Mouse (Mus musculus): Measurements from ENCODE around the gene Baiap2l1. TPM values are rescaled to one million over a fixed set of nuclear protein-coding genes. Genes with fewer than 3 reads are reported as not detected.

Gene Baiap2l1
- 7.9 and 11.7 TPM in 2 replicates for total RNA-seq (2014; rRNA removed)
- 7.7 and 10.3 TPM in 2 replicates for polyA plus RNA-seq (2012; rRNA removed)

DNA sequence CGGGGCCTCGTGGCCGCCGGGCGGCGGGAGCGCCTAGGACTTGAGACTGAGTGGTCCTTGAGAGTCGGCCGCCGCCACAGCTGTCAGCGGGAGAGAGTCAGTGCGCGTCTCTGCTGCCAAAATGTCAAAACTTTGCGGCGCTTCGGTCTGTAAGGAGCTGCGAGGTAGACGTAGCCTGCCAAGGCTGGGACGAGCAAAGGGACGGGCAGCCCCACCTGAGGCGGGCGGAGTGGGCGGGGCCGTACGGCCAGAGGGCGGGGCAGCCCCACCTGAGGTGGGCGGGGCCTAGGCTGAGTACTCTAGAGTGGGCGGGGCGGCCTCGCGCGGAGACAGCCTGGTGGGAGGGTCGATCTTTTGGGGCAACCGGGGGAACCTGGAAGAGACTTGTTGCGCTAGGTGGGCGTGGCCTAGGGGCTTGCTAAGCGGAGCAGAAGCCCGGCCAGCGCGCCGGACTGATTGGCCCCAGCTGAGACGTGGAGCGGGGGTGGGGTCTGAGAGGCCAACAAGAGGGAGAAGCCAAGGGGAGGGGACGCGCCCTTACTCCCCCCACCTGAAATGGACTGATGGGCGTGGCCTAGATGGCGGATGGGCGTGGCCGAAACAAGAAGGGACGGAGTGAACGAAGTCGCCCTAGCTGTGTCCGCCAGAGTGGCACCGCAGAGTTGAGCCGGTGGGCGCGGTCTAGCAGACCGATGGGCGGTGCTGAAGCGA lies at the start of gene Baiap2l1:
Gene Baiap2l1 (minus strand): TSS at position 232 of the 711 bp plus-strand sequence.
- under 1% methylated on average over 59 of the region's 60 CpGs for WGBS
- no peaks in the 10 kb centered on the region for H3K36me3 ChIP-seq (ENCODE audit: control insufficient read depth, insufficient read depth, low read length)
- peak; percentile 99 for DNase-seq (ENCODE audit: extremely low read depth, low read depth, low spot score)
- H3K27ac ChIP-seq (replicated peaks; ENCODE audit: insufficient read depth, low read depth, low read length): peak within 1 kb of the TSS; percentile 91
- H3K4me1 ChIP-seq (ENCODE audit: control insufficient read depth, insufficient read depth, low read length): peaks cover 9% of the 10 kb centered on the region; the same call in 1 of the 2 replicates
- H3K27me3 ChIP-seq (ENCODE audit: control insufficient read depth, insufficient read depth, low read length): no peaks in the 10 kb centered on the region
- H3K4me3 ChIP-seq (ENCODE audit: insufficient read depth, low read depth, low read length): peak within 1 kb of the TSS; percentile 91
- TF ChIP-seq POLR2A (IDR thresholded peaks at IDR 0.05; ENCODE audit: extremely low read depth, insufficient read depth, low read length) (peak; percentile 96), CTCF (IDR thresholded peaks at IDR 0.05; ENCODE audit: low read depth, low read length) (peak; percentile 4; the same call in 1 of the 2 replicates)
- peaks cover 3% of the 10 kb centered on the region; the same call in 1 of the 2 replicates for H3K79me2 ChIP-seq (ENCODE audit: control insufficient read depth, insufficient read depth, low read length)
- peak within 1 kb of the TSS; percentile 95 for H3K9ac ChIP-seq (ENCODE audit: low read depth, low read length)

DNA sequence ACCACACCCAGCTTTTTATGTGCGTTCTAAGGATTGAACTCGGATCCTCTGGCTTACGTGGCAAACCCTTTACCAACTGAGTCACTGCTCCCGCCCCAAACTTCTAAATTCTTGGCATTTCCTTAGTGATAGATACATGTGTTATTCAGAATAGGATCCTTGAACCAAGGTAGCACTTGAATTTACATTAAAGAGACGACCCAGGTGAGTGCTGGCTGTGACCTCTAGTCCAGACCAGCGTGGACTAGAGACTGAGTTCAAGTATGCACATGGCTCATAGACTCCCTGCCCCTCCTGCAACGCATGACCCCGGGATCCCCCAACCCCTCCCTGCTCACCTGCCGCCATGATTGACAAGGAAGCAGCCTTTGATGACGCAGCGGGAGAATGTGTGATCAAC lies 48.3 kb upstream of the Baiap2l1 start:
- H3K36me3 ChIP-seq (ENCODE audit: control insufficient read depth, insufficient read depth, low read length): no peaks in the 10 kb centered on the region
- no peak overlapping the region for H3K27ac ChIP-seq (replicated peaks; ENCODE audit: insufficient read depth, low read depth, low read length)
- TF ChIP-seq CTCF (IDR thresholded peaks at IDR 0.05; ENCODE audit: low read depth, low read length): no peak
- TF ChIP-seq POLR2A (IDR thresholded peaks at IDR 0.05; ENCODE audit: extremely low read depth, insufficient read depth, low read length): no peak
- H3K4me1 ChIP-seq (ENCODE audit: control insufficient read depth, insufficient read depth, low read length): no peaks in the 10 kb centered on the region
- no peaks in the 10 kb centered on the region for H3K27me3 ChIP-seq (ENCODE audit: control insufficient read depth, insufficient read depth, low read length)
- H3K79me2 ChIP-seq (ENCODE audit: control insufficient read depth, insufficient read depth, low read length): no peaks in the 10 kb centered on the region
- H3K4me3 ChIP-seq (ENCODE audit: insufficient read depth, low read depth, low read length): no peak overlapping the region
- WGBS: 91% methylated on average over 11 of the region's 11 CpGs
- DNase-seq (ENCODE audit: extremely low read depth, low read depth, low spot score): no peak
- H3K9ac ChIP-seq (ENCODE audit: low read depth, low read length): no peak overlapping the region

DNA sequence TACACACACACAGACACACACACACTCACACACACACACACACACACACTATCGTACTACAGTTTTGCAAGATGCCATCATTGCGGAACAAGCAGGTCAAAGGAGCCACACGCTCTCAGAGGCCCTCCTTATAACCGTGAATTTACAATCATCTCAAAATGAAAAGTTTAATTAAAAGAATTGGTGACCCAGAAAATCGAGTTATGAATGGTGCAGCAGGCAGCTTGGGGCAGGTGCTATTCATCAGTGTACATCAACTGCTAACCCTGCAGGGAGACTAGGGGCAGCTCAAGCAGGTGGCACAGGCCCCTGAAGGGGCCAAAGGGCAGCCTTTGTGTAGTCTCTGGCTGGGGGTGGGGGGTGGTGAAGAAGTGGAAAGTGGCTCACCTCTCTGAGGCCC lies 42.9 kb upstream of the Baiap2l1 start:
- Histone ChIP-seq H3K36me3 (ENCODE audit: control insufficient read depth, insufficient read depth, low read length) (no peaks in the 10 kb centered on the region), H3K27ac (replicated peaks; ENCODE audit: insufficient read depth, low read depth, low read length) (no peak overlapping the region), H3K9ac (ENCODE audit: low read depth, low read length) (no peak overlapping the region), H3K79me2 (ENCODE audit: control insufficient read depth, insufficient read depth, low read length) (no peaks in the 10 kb centered on the region), H3K4me3 (ENCODE audit: insufficient read depth, low read depth, low read length) (no peak overlapping the region), H3K4me1 (ENCODE audit: control insufficient read depth, insufficient read depth, low read length) (no peaks in the 10 kb centered on the region), H3K27me3 (ENCODE audit: control insufficient read depth, insufficient read depth, low read length) (no peaks in the 10 kb centered on the region)
- TF ChIP-seq POLR2A (IDR thresholded peaks at IDR 0.05; ENCODE audit: extremely low read depth, insufficient read depth, low read length): no peak
- TF ChIP-seq CTCF (IDR thresholded peaks at IDR 0.05; ENCODE audit: low read depth, low read length): no peak
- DNase-seq (ENCODE audit: extremely low read depth, low read depth, low spot score): no peak
- WGBS: 84% methylated on average over 5 of the region's 5 CpGs

DNA sequence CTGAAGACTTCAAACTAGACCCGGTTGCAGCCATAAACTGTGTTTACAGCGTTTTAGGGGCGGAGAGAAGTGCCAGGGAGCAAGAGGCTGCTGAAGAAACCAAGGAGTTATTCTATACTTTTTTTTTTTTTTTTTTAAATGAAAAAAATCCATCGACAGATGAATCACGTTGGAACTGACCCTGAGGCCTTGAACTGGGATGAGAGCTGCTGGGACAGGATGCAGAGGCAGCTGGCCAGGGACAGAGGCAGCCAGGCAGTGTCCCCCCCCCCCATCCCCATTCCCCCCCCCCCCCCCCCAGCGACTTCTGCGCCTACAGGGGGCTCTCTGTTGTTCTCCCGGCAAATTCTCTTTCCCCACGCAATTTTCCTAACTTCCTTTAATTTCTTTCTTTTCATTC lies 39.7 kb upstream of the Baiap2l1 start:
- WGBS: 19% methylated on average over 8 of the region's 9 CpGs
- no peak for DNase-seq (ENCODE audit: extremely low read depth, low read depth, low spot score)

DNA sequence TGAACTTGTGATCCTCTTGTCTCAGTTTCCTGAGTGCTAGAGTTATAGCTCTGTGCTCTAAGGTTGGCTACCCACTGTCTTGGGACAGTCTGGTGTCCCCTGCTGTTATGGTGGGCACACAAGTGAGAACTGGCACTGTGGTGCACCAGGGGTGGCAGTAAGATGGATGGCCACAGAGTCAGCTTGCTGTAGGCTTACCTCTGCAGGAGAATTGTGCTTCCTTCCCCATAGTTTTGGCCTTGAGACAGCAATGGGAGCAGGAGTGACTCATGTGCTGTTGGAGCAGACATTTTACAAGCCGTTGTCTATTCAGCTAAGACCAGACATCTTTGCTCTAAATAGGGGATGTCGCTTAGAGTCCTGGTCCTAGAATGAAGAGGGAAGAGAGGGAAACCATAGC lies 36.2 kb upstream of the Baiap2l1 start:
- Histone ChIP-seq H3K27ac (replicated peaks; ENCODE audit: insufficient read depth, low read depth, low read length) (no peak overlapping the region), H3K9ac (ENCODE audit: low read depth, low read length) (no peak overlapping the region), H3K27me3 (ENCODE audit: control insufficient read depth, insufficient read depth, low read length) (no peaks in the 10 kb centered on the region), H3K4me1 (ENCODE audit: control insufficient read depth, insufficient read depth, low read length) (no peaks in the 10 kb centered on the region), H3K36me3 (ENCODE audit: control insufficient read depth, insufficient read depth, low read length) (no peaks in the 10 kb centered on the region), H3K79me2 (ENCODE audit: control insufficient read depth, insufficient read depth, low read length) (no peaks in the 10 kb centered on the region), H3K4me3 (ENCODE audit: insufficient read depth, low read depth, low read length) (no peak overlapping the region)
- WGBS: 88% methylated on average over 2 of the region's 2 CpGs
- TF ChIP-seq CTCF (IDR thresholded peaks at IDR 0.05; ENCODE audit: low read depth, low read length) (no peak), POLR2A (IDR thresholded peaks at IDR 0.05; ENCODE audit: extremely low read depth, insufficient read depth, low read length) (no peak)
- no peak for DNase-seq (ENCODE audit: extremely low read depth, low read depth, low spot score)

More for the DNA sequence above, 39.7 kb upstream of the Baiap2l1 start:
- Histone ChIP-seq H3K9ac (ENCODE audit: low read depth, low read length) (no peak overlapping the region), H3K4me3 (ENCODE audit: insufficient read depth, low read depth, low read length) (no peak overlapping the region), H3K27ac (replicated peaks; ENCODE audit: insufficient read depth, low read depth, low read length) (no peak overlapping the region), H3K36me3 (ENCODE audit: control insufficient read depth, insufficient read depth, low read length) (no peaks in the 10 kb centered on the region), H3K27me3 (ENCODE audit: control insufficient read depth, insufficient read depth, low read length) (no peaks in the 10 kb centered on the region), H3K4me1 (ENCODE audit: control insufficient read depth, insufficient read depth, low read length) (no peaks in the 10 kb centered on the region), H3K79me2 (ENCODE audit: control insufficient read depth, insufficient read depth, low read length) (no peaks in the 10 kb centered on the region)
- TF ChIP-seq CTCF (IDR thresholded peaks at IDR 0.05; ENCODE audit: low read depth, low read length): no peak
- no peak for TF ChIP-seq POLR2A (IDR thresholded peaks at IDR 0.05; ENCODE audit: extremely low read depth, insufficient read depth, low read length)

DNA sequence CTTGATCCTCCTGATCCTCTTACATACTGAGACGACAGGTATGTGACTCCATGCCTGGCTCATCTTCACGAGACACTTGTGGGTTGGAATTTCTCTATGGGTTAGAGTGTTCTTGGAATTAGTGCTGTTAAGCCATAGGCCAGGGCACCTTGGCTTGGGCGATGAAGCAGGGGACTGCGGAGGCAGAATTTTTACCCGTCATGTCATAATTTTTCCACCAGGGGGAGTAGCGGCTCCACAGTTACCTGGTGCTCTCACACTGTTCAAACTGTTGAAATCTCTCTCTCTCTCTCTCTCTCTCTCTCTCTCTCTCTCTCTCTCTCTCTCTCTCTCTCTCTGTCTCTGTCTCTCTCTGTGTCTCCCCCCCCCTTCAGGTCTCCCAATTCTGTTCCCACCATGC lies 29.9 kb upstream of the Baiap2l1 start:
- H3K27me3 ChIP-seq (ENCODE audit: control insufficient read depth, insufficient read depth, low read length): no peaks in the 10 kb centered on the region
- peak; percentile 20 for DNase-seq (ENCODE audit: extremely low read depth, low read depth, low spot score)
- no peak overlapping the region for H3K9ac ChIP-seq (ENCODE audit: low read depth, low read length)
- no peaks in the 10 kb centered on the region for H3K79me2 ChIP-seq (ENCODE audit: control insufficient read depth, insufficient read depth, low read length)
- H3K36me3 ChIP-seq (ENCODE audit: control insufficient read depth, insufficient read depth, low read length): no peaks in the 10 kb centered on the region
- 11% methylated on average over 6 of the region's 6 CpGs for WGBS
- no peak overlapping the region for H3K4me3 ChIP-seq (ENCODE audit: insufficient read depth, low read depth, low read length)
- no peaks in the 10 kb centered on the region for H3K4me1 ChIP-seq (ENCODE audit: control insufficient read depth, insufficient read depth, low read length)
- TF ChIP-seq CTCF (IDR thresholded peaks at IDR 0.05; ENCODE audit: low read depth, low read length) (peak; percentile 63), POLR2A (IDR thresholded peaks at IDR 0.05; ENCODE audit: extremely low read depth, insufficient read depth, low read length) (no peak)
- no peak overlapping the region for H3K27ac ChIP-seq (replicated peaks; ENCODE audit: insufficient read depth, low read depth, low read length)

All from liver, adult 2 months (tissue).